Mouse (Mus musculus): ENCODE measurements around the gene Rps6ka5. TPM values are rescaled to one million over a fixed set of nuclear protein-coding genes. Genes with fewer than 3 reads are reported as not detected.

The Rps6ka5 gene
- total RNA-seq, 1 experiment from 2014 or later = 55.7 TPM

GRCm38 (mm10) chr12:100728646-100729485 is 2.1 kb upstream of the Rps6ka5 start:
- ATAC-seq (ENCODE audit: extremely low read depth, insufficient number of reproducible peaks, low FRiP score, poor library complexity, severe bottlenecking) = no peak

GRCm38 (mm10) chr12:100727891-100728290 is 1.1 kb upstream of the Rps6ka5 start:
- ATAC-seq (ENCODE audit: extremely low read depth, insufficient number of reproducible peaks, low FRiP score, poor library complexity, severe bottlenecking) = no peak

- ATAC-seq (ENCODE audit: extremely low read depth, insufficient number of reproducible peaks, low FRiP score, poor library complexity, severe bottlenecking) = no peak
Observed at GRCm38 (mm10) chr12:100725458-100725786, 1.4 kb downstream of the Rps6ka5 start.

GRCm38 (mm10) chr12:100724606-100725457 is 2.0 kb downstream of the Rps6ka5 start:
- ATAC-seq (ENCODE audit: extremely low read depth, insufficient number of reproducible peaks, low FRiP score, poor library complexity, severe bottlenecking) = peak; percentile 87

- no peak for ATAC-seq (ENCODE audit: extremely low read depth, insufficient number of reproducible peaks, low FRiP score, poor library complexity, severe bottlenecking)
Observed at GRCm38 (mm10) chr12:100724182-100724581, 2.6 kb downstream of the Rps6ka5 start.

GRCm38 (mm10) chr12:100720801-100721200 is 6.0 kb downstream of the Rps6ka5 start:
- no peak for ATAC-seq (ENCODE audit: extremely low read depth, insufficient number of reproducible peaks, low FRiP score, poor library complexity, severe bottlenecking)

- ATAC-seq (ENCODE audit: extremely low read depth, insufficient number of reproducible peaks, low FRiP score, poor library complexity, severe bottlenecking) = no peak
Observed at GRCm38 (mm10) chr12:100717446-100717845, 9.3 kb downstream of the Rps6ka5 start.

- ATAC-seq (ENCODE audit: extremely low read depth, insufficient number of reproducible peaks, low FRiP score, poor library complexity, severe bottlenecking) = 0 out of 2 replicates have a peak, but pooled peaks have one; percentile 33
Observed at GRCm38 (mm10) chr12:100716969-100717368, 9.8 kb downstream of the Rps6ka5 start.

GRCm38 (mm10) chr12:100711819-100712218 is 15.0 kb downstream of the Rps6ka5 start:
- no peak for ATAC-seq (ENCODE audit: extremely low read depth, insufficient number of reproducible peaks, low FRiP score, poor library complexity, severe bottlenecking)

GRCm38 (mm10) chr12:100711116-100711691 is 15.6 kb downstream of the Rps6ka5 start:
- no peak for ATAC-seq (ENCODE audit: extremely low read depth, insufficient number of reproducible peaks, low FRiP score, poor library complexity, severe bottlenecking)

- ATAC-seq (ENCODE audit: extremely low read depth, insufficient number of reproducible peaks, low FRiP score, poor library complexity, severe bottlenecking) = no peak
Observed at GRCm38 (mm10) chr12:100710432-100710831, 16.4 kb downstream of the Rps6ka5 start.

GRCm38 (mm10) chr12:100707312-100707711 is 19.5 kb downstream of the Rps6ka5 start:
- no peak for ATAC-seq (ENCODE audit: extremely low read depth, insufficient number of reproducible peaks, low FRiP score, poor library complexity, severe bottlenecking)

GRCm38 (mm10) chr12:100705057-100705722 is 21.6 kb downstream of the Rps6ka5 start:
- ATAC-seq (ENCODE audit: extremely low read depth, insufficient number of reproducible peaks, low FRiP score, poor library complexity, severe bottlenecking) = no peak

GRCm38 (mm10) chr12:100698019-100698418 is 28.8 kb downstream of the Rps6ka5 start:
- no peak for ATAC-seq (ENCODE audit: extremely low read depth, insufficient number of reproducible peaks, low FRiP score, poor library complexity, severe bottlenecking)

GRCm38 (mm10) chr12:100696621-100697020 is 30.2 kb downstream of the Rps6ka5 start:
- no peak for ATAC-seq (ENCODE audit: extremely low read depth, insufficient number of reproducible peaks, low FRiP score, poor library complexity, severe bottlenecking)

GRCm38 (mm10) chr12:100695252-100695651 is 31.5 kb downstream of the Rps6ka5 start:
- ATAC-seq (ENCODE audit: extremely low read depth, insufficient number of reproducible peaks, low FRiP score, poor library complexity, severe bottlenecking) = no peak

- no peak for ATAC-seq (ENCODE audit: extremely low read depth, insufficient number of reproducible peaks, low FRiP score, poor library complexity, severe bottlenecking)
Observed at GRCm38 (mm10) chr12:100692208-100692607, 34.6 kb downstream of the Rps6ka5 start.

GRCm38 (mm10) chr12:100690444-100690843 is 36.3 kb downstream of the Rps6ka5 start:
- ATAC-seq (ENCODE audit: extremely low read depth, insufficient number of reproducible peaks, low FRiP score, poor library complexity, severe bottlenecking) = no peak

- ATAC-seq (ENCODE audit: extremely low read depth, insufficient number of reproducible peaks, low FRiP score, poor library complexity, severe bottlenecking) = no peak
Observed at GRCm38 (mm10) chr12:100688177-100688576, 38.6 kb downstream of the Rps6ka5 start.

All from neutrophil, adult 5-6 weeks (primary cell).